Mouse (Mus musculus): ENCODE measurements at regions not wholly inside any gene's neighbourhood (a gene's known extent, or its start where the extent isn't known, plus 50 kb on each side); places are given as distances from the start of the nearest gene placed in this dataset.

DNA sequence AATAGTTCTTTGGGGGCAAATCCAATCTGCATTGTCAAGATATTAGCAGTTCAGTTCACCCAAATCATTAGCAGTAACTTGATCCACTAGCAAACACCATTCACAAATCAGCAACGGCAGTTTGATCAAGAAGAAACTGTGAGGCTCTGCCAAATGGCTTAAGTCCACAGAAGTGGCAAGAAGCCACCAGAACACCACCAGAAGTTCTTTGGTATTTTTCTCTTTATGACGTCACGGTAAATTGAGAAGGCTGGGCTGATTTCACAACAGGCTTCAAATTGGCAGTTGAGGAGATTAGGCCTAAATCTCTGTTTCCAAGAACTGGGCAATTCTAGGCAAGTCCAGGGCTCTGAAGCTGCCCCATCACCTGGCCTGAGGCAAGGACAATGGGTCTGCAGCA is 98.6 kb upstream of the 4930535I16Rik start:
- TF ChIP-seq EP300 (IDR thresholded peaks at IDR 0.05) (no peak), CTCF (IDR thresholded peaks at IDR 0.05) (no peak)

All from lung, postnatal 0 days (tissue).